Mouse (Mus musculus) NIH3T3 (cell line): Measurements from ENCODE around the gene Agr2.

ENCODE experiments used
- DNase-seq: peaks from one replicate; pipeline ENCODE4 v3.0.0-alpha.2; 2012; ENCODE audit warnings: low read depth

Gene Agr2

GRCm38 (mm10) chr12:36027171-36027570 is 34.5 kb downstream of the Agr2 start:
- DNase-seq = peak; percentile 49

- DNase-seq = no peak
Observed at GRCm38 (mm10) chr12:36028968-36029645, 36.4 kb downstream of the Agr2 start.

GRCm38 (mm10) chr12:36029687-36030086 is 37.0 kb downstream of the Agr2 start:
- no peak for DNase-seq

GRCm38 (mm10) chr12:36030660-36031363 is 38.1 kb downstream of the Agr2 start:
- DNase-seq = no peak

- no peak for DNase-seq
Observed at GRCm38 (mm10) chr12:36032419-36032818, 39.7 kb downstream of the Agr2 start.

- DNase-seq = no peak
Observed at GRCm38 (mm10) chr12:36035501-36035900, 42.8 kb downstream of the Agr2 start.

- DNase-seq = no peak
Observed at GRCm38 (mm10) chr12:36036121-36036520, 43.4 kb downstream of the Agr2 start.

GRCm38 (mm10) chr12:36036776-36037175 is 44.1 kb downstream of the Agr2 start:
- DNase-seq = peak; percentile 15

GRCm38 (mm10) chr12:36039541-36040084 is 46.9 kb downstream of the Agr2 start:
- DNase-seq = no peak

GRCm38 (mm10) chr12:36040571-36041280 is 48.0 kb downstream of the Agr2 start:
- no peak for DNase-seq

GRCm38 (mm10) chr12:36041281-36041589 is 48.5 kb downstream of the Agr2 start:
- DNase-seq = no peak

GRCm38 (mm10) chr12:36041703-36042347 is 49.1 kb downstream of the Agr2 start:
- DNase-seq = no peak

- DNase-seq = no peak
Observed at GRCm38 (mm10) chr12:36042348-36042778, 49.7 kb downstream of the Agr2 start, which contains the start of gene Tspan13. Gene Tspan13 (minus strand): TSS chr12:36042500.

GRCm38 (mm10) chr12:36044691-36045090 is 52.0 kb downstream of the Agr2 start:
- no peak for DNase-seq

GRCm38 (mm10) chr12:36046196-36046595 is 53.5 kb downstream of the Agr2 start:
- DNase-seq = no peak

GRCm38 (mm10) chr12:36047593-36047992 is 54.9 kb downstream of the Agr2 start:
- DNase-seq = peak; percentile 4

- DNase-seq = no peak
Observed at GRCm38 (mm10) chr12:36050276-36050675, 57.6 kb downstream of the Agr2 start.
